Mouse (Mus musculus): Measurements from ENCODE around the gene Smpd2. TPM values are rescaled to one million over a fixed set of nuclear protein-coding genes. Genes with fewer than 3 reads are reported as not detected.

Smpd2 gene
- total and polyA plus RNA-seq, 3 experiments: 0.04 to 0.42 TPM; not detected in 1

GRCm38 (mm10) chr10:41518508-41518980, 28.4 kb upstream of the Smpd2 start:
- H3K9ac ChIP-seq (ENCODE audit: control insufficient read depth, low read depth, low read length, poor library complexity, severe bottlenecking): peak overlapping the region; percentile 96
- peaks cover 0 to 25% of the 10 kb centered on the region in 2 experiments; a peak in 2 of 4 replicates for H3K36me3 ChIP-seq (ENCODE audit: control insufficient read depth in 1 of 2, insufficient read depth in 2 of 2, low read length in 2 of 2)
- H3K4me1 ChIP-seq (ENCODE audit: control insufficient read depth in 1 of 2, insufficient read depth in 2 of 2, low read length in 2 of 2): peaks cover 5 to 16% of the 10 kb centered on the region in 2 experiments
- no peaks in the 10 kb centered on the region for H3K9me3 ChIP-seq (replicated peaks; ENCODE audit: insufficient read depth, low read length)
- DNase-seq (ENCODE audit: low read depth, low spot score): peak; percentile 86
- peak overlapping the region; percentile 70 to 75 for H3K4me3 ChIP-seq (ENCODE audit: control insufficient read depth in 1 of 2, insufficient read depth in 1 of 2, low read depth in 2 of 2, low read length in 2 of 2)
- H3K79me2 ChIP-seq (ENCODE audit: control insufficient read depth, insufficient read depth, low read length, poor library complexity): peaks cover 28% of the 10 kb centered on the region
- H3K27ac ChIP-seq (ENCODE audit: control insufficient read depth, low read depth, low read length): peak overlapping the region; percentile 93
- no peak for TF ChIP-seq GABPA (IDR thresholded peaks at IDR 0.05; ENCODE audit: low read depth, low read length)
- no peak; the same call in 1 of the 2 replicates for TF ChIP-seq TCF12 (IDR thresholded peaks at IDR 0.05; ENCODE audit: low read depth, low read length)
- no peak for TF ChIP-seq ELF1 (IDR thresholded peaks at IDR 0.05; ENCODE audit: low read depth, low read length)
- TF ChIP-seq RAD21 (IDR thresholded peaks at IDR 0.05; ENCODE audit: low read depth, low read length): peak; percentile 75
- no peak for TF ChIP-seq E2F4 (IDR thresholded peaks at IDR 0.05; ENCODE audit: borderline replicate concordance, low read depth, low read length)
- TF ChIP-seq EP300 (IDR thresholded peaks at IDR 0.05; ENCODE audit: low read depth in 1 of 2, low read length in 2 of 2): no peak
- TF ChIP-seq CTCF (IDR thresholded peaks at IDR 0.05 in 2 of 3, conservative IDR thresholded peaks at IDR 0.05 in 1 of 3; ENCODE audit: control insufficient read depth in 1 of 3, insufficient read depth in 1 of 3, low read depth in 2 of 3, low read length in 3 of 3, poor library complexity in 1 of 3, severe bottlenecking in 1 of 3): peak in 2 of 3 experiments; percentile 49 to 67; a peak in 4 of 6 replicates
- TF ChIP-seq BHLHE40 (IDR thresholded peaks at IDR 0.05; ENCODE audit: borderline replicate concordance, low read depth, low read length): no peak
- TF ChIP-seq MAX (IDR thresholded peaks at IDR 0.05; ENCODE audit: low read length): no peak
- peak; percentile 60 for TF ChIP-seq SMC3 (IDR thresholded peaks at IDR 0.05; ENCODE audit: low read depth, low read length)
- TF ChIP-seq MYB (IDR thresholded peaks at IDR 0.05; ENCODE audit: low read depth, low read length): no peak
- TF ChIP-seq ZC3H11A (IDR thresholded peaks at IDR 0.05; ENCODE audit: low read depth, low read length): peak; percentile 53
- 0 out of 2 replicates have a peak, but pooled peaks have one; percentile 37 for TF ChIP-seq UBTF (IDR thresholded peaks at IDR 0.05; ENCODE audit: borderline replicate concordance, insufficient read depth, low read depth, low read length)
- peak; percentile 96 for TF ChIP-seq ZNF384 (IDR thresholded peaks at IDR 0.05; ENCODE audit: low read depth, low read length)
- peak; percentile 36; the same call in 1 of the 2 replicates for TF ChIP-seq MYC (IDR thresholded peaks at IDR 0.05; ENCODE audit: low read depth, low read length)
- no peak; the same call in 1 of the 2 replicates for TF ChIP-seq SIN3A (IDR thresholded peaks at IDR 0.05; ENCODE audit: low read length)
- peak; percentile 63 for TF ChIP-seq MXI1 (IDR thresholded peaks at IDR 0.05; ENCODE audit: low read depth, low read length)
- TF ChIP-seq MAZ (IDR thresholded peaks at IDR 0.05; ENCODE audit: low read depth, low read length): no peak
- TF ChIP-seq ETS1 (IDR thresholded peaks at IDR 0.05; ENCODE audit: low read depth, low read length): no peak
- H3K27me3 ChIP-seq (ENCODE audit: control insufficient read depth in 1 of 2, insufficient read depth in 2 of 2, low read length in 2 of 2): no peaks in the 10 kb centered on the region

- TF ChIP-seq ZNF384 (IDR thresholded peaks at IDR 0.05; ENCODE audit: low read depth, low read length): no peak
- no peak for TF ChIP-seq RCOR1 (IDR thresholded peaks at IDR 0.05; ENCODE audit: low read depth, low read length)
- no peak for TF ChIP-seq KAT2A (conservative IDR thresholded peaks at IDR 0.05; ENCODE audit: low read depth, low read length)
- TF ChIP-seq ZMIZ1 (IDR thresholded peaks at IDR 0.05; ENCODE audit: low read depth, low read length): no peak
- TF ChIP-seq SMC3 (IDR thresholded peaks at IDR 0.05; ENCODE audit: low read depth, low read length): no peak
- TF ChIP-seq ELF1 (IDR thresholded peaks at IDR 0.05; ENCODE audit: low read depth, low read length): no peak
- TF ChIP-seq TCF12 (IDR thresholded peaks at IDR 0.05; ENCODE audit: low read depth, low read length): no peak
- TF ChIP-seq BHLHE40 (IDR thresholded peaks at IDR 0.05; ENCODE audit: borderline replicate concordance, low read depth, low read length): no peak
- TF ChIP-seq SIN3A (IDR thresholded peaks at IDR 0.05; ENCODE audit: low read length): no peak
- no peak for TF ChIP-seq MAFK (IDR thresholded peaks at IDR 0.05; ENCODE audit: borderline replicate concordance, low read depth, low read length)
- no peak for TF ChIP-seq MAZ (IDR thresholded peaks at IDR 0.05; ENCODE audit: low read depth, low read length)
- TF ChIP-seq RAD21 (IDR thresholded peaks at IDR 0.05; ENCODE audit: low read depth, low read length): no peak
- TF ChIP-seq GABPA (IDR thresholded peaks at IDR 0.05; ENCODE audit: low read depth, low read length): no peak
- Histone ChIP-seq H3K4me3 (ENCODE audit: control insufficient read depth in 1 of 2, insufficient read depth in 1 of 2, low read depth in 2 of 2, low read length in 2 of 2) (no peak overlapping the region), H3K79me2 (ENCODE audit: control insufficient read depth, insufficient read depth, low read length, poor library complexity) (peaks cover 6% of the 10 kb centered on the region), H3K9ac (ENCODE audit: control insufficient read depth, low read depth, low read length, poor library complexity, severe bottlenecking) (no peak overlapping the region), H3K36me3 (ENCODE audit: control insufficient read depth in 1 of 2, insufficient read depth in 2 of 2, low read length in 2 of 2) (peaks cover 0 to 3% of the 10 kb centered on the region in 2 experiments; a peak in 2 of 4 replicates), H3K4me1 (ENCODE audit: control insufficient read depth in 1 of 2, insufficient read depth in 2 of 2, low read length in 2 of 2) (no peaks in the 10 kb centered on the region; a peak in 1 of 4 replicates), H3K27ac (ENCODE audit: control insufficient read depth, low read depth, low read length) (no peak overlapping the region), H3K9me3 (replicated peaks; ENCODE audit: insufficient read depth, low read length) (no peaks in the 10 kb centered on the region), H3K27me3 (ENCODE audit: control insufficient read depth in 1 of 2, insufficient read depth in 2 of 2, low read length in 2 of 2) (peaks cover 0 to 3% of the 10 kb centered on the region in 2 experiments; a peak in 1 of 4 replicates)
- DNase-seq (ENCODE audit: low read depth, low spot score): no peak
Measured at GRCm38 (mm10) chr10:41514921-41515320, 24.8 kb upstream of the Smpd2 start.
